Mouse (Mus musculus) granulocyte monocyte progenitor cell, adult 5-6 weeks (primary cell): ENCODE measurements at regions not wholly inside any gene's neighbourhood (a gene's known extent, or its start where the extent isn't known, plus 50 kb on each side); places are given as distances from the start of the nearest gene placed in this dataset.
A peak's percentile ranks its signal among the peaks of the same experiment; 100 is the strongest.

Experiments
- ATAC-seq: replicated peaks from 2 replicates; pipeline ENCODE4 v1.8.0; 2016; ENCODE audit warnings: mild to moderate bottlenecking, moderate TSS enrichment, inconsistent platforms; ENCODE audit not compliant: poor library complexity, severe bottlenecking

DNA sequence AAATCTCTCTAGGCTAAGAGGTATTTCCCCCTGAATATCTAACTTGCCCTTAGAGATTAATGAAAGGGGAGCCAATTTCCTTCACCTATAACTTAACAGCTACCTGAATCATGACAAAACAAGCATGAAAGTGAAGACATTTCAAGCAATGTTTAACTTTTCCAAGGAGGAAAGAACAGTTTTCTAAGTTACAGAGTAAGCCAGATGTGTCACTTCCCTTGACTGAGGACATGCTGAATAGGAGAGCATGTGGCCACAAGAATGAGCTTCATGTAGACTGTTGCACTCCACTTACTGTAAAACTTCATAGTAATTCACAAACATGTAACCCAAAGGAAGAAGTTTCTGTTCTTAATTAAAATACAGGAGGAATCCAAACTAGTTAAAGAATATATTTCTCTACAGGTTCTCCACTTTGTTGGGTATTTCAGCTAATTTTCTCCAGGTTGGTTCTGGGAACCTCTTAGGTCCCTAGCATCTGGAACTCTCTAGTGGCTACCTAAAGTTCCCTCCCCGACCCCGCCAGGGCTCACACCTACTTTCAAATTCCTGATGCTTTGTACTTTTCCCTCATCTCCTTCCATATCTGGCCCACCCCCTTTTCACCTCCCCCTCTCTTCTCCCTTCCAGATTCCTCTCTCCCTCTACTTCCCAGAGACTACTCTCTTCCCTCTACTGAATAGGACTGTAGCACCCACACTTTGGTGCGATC, 142.0 kb upstream of the Tyrp1 start:
- ATAC-seq, result no peak

DNA sequence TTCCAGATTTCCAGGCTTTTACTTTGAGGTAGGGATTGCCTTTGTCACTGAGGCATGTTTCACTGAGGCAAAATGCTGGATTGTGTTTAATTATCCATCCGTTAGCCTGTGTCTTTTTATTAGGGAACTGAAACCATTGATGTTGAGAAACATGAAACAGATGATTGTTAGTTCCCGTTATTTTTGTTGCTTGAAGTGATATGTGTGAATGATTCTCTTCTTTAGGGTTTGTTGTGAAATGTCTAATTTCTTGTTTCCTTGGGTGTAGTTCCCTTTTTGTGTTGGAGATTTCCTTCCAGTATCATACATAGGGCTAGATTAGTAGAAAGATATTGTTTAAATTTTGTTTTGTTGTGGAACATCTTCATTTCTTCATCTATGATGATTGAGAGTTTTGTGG, 121.2 kb upstream of the Tyrp1 start:
- peak; percentile 100 for ATAC-seq

DNA sequence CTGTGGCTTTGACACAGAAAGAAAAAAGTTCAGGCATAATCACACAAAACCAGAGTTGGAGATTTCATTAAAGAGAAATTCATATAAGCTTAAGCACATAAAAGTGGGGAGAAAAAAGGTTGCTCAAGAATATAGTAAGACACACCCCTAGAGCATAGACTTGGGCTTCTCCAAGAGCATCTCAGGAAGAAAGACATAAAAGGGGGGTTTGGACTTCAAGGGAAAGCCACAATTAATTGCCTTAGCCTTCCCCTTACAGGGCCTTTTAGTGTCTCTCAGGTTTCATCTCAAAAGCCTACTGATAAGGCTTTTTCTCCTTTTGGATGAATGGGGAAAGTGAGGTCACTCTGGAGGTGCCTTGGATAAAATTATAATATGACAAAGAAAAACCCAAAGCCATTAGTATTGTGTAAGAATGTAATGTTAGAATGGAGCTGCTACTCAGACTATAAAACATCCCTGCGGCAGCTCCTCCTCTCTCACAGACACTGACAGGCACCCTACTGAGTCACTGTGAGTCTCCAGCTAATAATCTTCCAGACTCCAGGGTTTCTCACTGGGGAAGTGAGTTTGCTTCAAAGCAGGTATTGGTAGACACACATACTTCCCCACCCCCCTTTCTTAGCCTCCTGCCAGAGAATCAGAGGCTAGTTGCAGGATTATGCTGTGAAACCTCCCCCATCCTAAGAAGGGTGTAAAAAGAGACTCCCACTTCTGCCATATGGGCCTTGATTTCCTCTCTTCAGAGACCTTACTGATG, 88.8 kb upstream of the Tyrp1 start:
- no peak for ATAC-seq

DNA sequence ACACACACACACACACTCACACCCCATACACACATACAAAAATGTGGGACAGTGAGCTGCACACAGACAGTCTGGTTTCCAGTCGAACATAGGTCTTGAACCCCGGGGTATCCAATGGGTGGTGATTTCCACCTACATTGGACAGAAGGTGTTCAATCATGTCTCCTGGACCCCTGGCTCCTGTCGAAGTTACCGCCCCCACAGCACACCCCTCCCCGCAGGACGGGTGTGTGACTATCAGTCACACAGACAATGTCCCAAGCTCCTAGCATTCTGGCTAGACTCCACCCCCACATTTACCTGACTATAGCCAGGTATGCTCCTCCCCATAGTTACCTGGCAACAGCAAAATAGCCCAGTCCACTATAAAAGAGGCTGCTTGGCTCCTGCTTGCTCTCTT, 81.7 kb upstream of the Tyrp1 start:
- no peak for ATAC-seq

DNA sequence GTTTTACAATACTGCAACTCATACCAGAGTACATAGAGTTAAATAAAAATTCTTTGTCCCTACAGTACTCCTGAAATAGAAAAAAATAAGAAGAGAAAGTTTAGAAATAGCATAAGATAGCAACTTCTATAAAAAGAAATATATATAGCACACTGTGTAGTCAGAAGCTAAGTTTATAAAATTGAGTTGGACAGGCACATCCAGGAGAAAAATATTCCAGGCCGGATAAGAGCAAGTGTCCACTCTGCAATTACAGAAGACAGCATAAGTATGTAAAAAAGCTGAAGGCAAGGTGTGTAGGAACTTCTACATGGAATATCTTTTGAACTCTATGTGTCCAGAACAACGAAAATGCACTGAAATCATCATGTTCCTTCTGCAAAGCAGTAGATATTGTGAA, 77.8 kb upstream of the Tyrp1 start:
- ATAC-seq, result no peak

DNA sequence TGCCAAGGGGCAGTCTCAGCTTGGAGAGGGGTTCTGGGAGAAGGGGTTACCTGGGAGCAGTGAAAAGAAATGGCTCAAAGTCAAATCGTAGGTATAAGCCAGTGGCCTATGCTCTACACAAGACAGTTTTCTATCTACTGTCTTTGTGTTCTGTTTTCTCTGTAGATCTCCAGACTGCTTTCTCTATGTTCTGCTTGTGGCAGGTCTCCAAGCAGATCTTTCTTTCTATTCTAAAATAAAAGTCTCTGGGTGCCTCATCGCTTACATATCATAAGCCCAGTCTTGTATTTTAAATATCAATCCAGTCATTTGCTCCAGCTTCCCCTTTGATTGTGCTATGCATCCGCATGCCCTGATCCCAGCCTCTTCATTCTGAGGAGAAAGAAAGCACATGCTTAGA, 69.9 kb upstream of the Tyrp1 start:
- ATAC-seq, result no peak

DNA sequence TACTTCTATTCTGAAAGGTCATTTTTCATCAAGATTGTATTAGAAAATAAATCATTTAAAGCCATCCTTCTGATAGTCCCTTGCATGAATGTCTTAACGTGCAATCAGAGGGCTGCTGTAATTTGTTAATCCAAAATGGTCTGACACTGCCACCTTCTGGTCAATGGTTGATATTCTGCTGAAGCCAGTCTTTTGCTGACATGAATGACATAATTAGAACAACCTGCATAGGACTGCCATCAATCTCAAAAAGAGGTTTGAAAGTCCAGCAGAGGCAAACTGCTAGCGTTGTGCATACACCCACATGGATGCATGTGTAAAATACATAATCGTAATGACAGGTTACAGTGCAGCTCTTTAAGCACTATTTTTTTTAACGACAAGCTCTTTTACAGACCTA, 68.1 kb upstream of the Tyrp1 start:
- peak; percentile 72 for ATAC-seq

DNA sequence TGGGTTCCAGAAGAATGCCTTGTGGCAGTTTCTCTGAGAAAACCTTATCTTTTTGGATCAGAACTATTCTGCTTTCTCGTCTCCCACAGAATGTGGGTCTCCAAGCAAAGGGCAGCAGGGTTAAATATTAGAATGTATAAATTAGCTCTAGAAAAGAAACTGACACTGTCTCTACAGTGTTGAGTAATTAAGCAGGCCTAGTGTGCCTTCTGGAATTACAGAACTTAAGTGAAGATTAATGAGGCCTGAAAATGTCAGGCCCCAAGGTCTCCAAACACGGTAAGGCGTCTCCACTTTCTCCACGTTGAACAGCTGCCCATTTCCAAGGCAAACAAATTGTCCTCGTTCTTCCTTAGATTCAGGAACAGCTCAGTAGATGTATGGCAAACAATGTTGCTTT, 66.5 kb upstream of the Tyrp1 start:
- ATAC-seq, result no peak
